Mouse (Mus musculus) liver, postnatal 0 days (tissue): ENCODE measurements at regions not wholly inside any gene's neighbourhood (a gene's known extent, or its start where the extent isn't known, plus 50 kb on each side); places are given as distances from the start of the nearest gene placed in this dataset.

Experiments
- CTCF ChIP-seq: sonication (generic); IDR thresholded peaks from 2 replicates; pipeline ENCODE4 v1.5.1; 2016; ENCODE audit warnings: antibody characterized with exemption, low read depth
- EP300 ChIP-seq: IDR thresholded peaks from 2 replicates; pipeline ENCODE4 v1.6.1; 2016; ENCODE audit warnings: antibody characterized with exemption, low read depth, mild to moderate bottlenecking

DNA sequence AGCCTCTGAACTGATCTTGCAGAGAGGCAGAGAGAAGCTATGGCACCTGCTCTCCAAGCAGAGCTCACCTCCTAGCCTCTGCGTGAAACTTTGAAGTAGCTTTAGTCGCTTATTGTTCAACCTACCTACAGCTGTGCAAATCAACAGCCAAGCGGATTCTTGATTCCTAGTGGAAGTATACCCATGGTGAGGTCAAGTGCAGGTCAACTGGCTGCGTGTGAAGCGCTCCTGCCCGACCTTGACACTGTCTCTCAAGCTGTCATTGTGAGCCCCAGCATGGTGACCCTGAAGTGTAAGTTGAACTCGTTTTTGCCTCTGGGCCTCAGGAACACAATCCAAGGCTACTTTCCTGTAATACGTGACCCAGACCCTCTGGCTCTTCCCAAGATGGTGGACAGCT lies 341.2 kb upstream of the Nrp1 start:
- TF ChIP-seq CTCF (no peak), EP300 (no peak)
